Mouse (Mus musculus) urinary bladder, adult 18-20 months (tissue): ENCODE results near the gene Elfn1.
A peak's percentile ranks its signal among the peaks of the same experiment; 100 is the strongest.

Experiments used
- DNase-seq, 2 experiments: peaks; one replicate each; pipeline ENCODE4 v3.0.0; 2022; ENCODE audit warnings: low spot score in 2 of 2, mixed read lengths in 2 of 2

The Elfn1 gene

GRCm38 (mm10) chr5:139907714-139908242 lies at the start of gene Elfn1:
Gene Elfn1, plus strand, starts transcription at chr5:139907943.
- peak in 1 of 2 experiments; percentile 38 for DNase-seq

- DNase-seq = no peak
Measured at GRCm38 (mm10) chr5:139860328-139861104, 47.2 kb upstream of the Elfn1 start.

GRCm38 (mm10) chr5:139862759-139863158 lies 45.0 kb upstream of the Elfn1 start:
- peak in 1 of 2 experiments; percentile 6 for DNase-seq

- no peak for DNase-seq
Measured at GRCm38 (mm10) chr5:139870886-139871285, 36.9 kb upstream of the Elfn1 start.

GRCm38 (mm10) chr5:139871526-139871925 lies 36.2 kb upstream of the Elfn1 start:
- no peak for DNase-seq

GRCm38 (mm10) chr5:139877563-139877962 lies 30.2 kb upstream of the Elfn1 start:
- DNase-seq = no peak

GRCm38 (mm10) chr5:139879694-139880093 lies 28.0 kb upstream of the Elfn1 start:
- no peak for DNase-seq

- no peak for DNase-seq
Measured at GRCm38 (mm10) chr5:139881161-139881560, 26.6 kb upstream of the Elfn1 start.

GRCm38 (mm10) chr5:139888624-139889023 lies 19.1 kb upstream of the Elfn1 start:
- no peak for DNase-seq

GRCm38 (mm10) chr5:139889370-139889769 lies 18.4 kb upstream of the Elfn1 start:
- no peak for DNase-seq

GRCm38 (mm10) chr5:139892326-139892994 lies 15.3 kb upstream of the Elfn1 start:
- DNase-seq = no peak

GRCm38 (mm10) chr5:139892995-139893345 lies 14.8 kb upstream of the Elfn1 start:
- DNase-seq = no peak

GRCm38 (mm10) chr5:139894025-139894508 lies 13.7 kb upstream of the Elfn1 start:
- no peak for DNase-seq

- no peak for DNase-seq
Measured at GRCm38 (mm10) chr5:139899044-139899443, 8.7 kb upstream of the Elfn1 start.

- no peak for DNase-seq
Measured at GRCm38 (mm10) chr5:139905121-139905520, 2.6 kb upstream of the Elfn1 start.

- no peak for DNase-seq
Measured at GRCm38 (mm10) chr5:139906507-139906906, 1.2 kb upstream of the Elfn1 start.

GRCm38 (mm10) chr5:139907241-139907640 lies 502 bp upstream of the Elfn1 start:
- DNase-seq = no peak

GRCm38 (mm10) chr5:139908243-139908810 lies 584 bp downstream of the Elfn1 start:
- DNase-seq = no peak

GRCm38 (mm10) chr5:139908811-139909627 lies 1.3 kb downstream of the Elfn1 start:
- peak in 1 of 2 experiments; percentile 51 for DNase-seq

- DNase-seq = no peak
Measured at GRCm38 (mm10) chr5:139909710-139910550, 2.2 kb downstream of the Elfn1 start.
